Mouse (Mus musculus): Measurements from ENCODE around the gene Ccdc96. TPM values are rescaled to one million over a fixed set of nuclear protein-coding genes. Genes with fewer than 3 reads are reported as not detected.
A peak's percentile ranks its signal among the peaks of the same experiment; 100 is the strongest.

Ccdc96 gene
- polyA plus RNA-seq, 1 experiment, result 0.25 TPM

DNA sequence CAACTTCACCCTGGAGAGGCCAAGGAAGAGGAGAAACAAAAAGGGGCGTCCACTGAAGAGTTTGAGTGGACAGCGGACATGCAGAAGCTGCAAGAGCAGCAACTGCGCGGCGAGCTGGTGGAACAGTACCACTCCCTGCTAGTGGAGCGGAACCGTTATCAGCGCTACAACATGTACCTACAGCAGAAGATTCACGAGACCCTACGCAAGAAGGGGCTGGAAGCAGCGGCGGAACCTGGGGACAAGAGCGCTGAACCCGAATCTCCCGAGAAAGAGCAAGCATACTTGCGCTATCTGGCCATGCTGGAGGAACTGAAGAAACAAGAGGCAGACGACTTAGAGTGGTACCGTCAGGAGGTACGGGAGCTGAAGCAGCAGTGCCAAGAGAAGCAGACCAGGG, 918 bp downstream of the Ccdc96 start:
- H3K4me1 ChIP-seq (ENCODE audit: control insufficient read depth, insufficient read depth, low read length), result peaks cover 10% of the 10 kb centered on the region
- H3K27ac ChIP-seq (ENCODE audit: insufficient read depth, low read length), result no peak overlapping the region
- no peak overlapping the region for H3K4me3 ChIP-seq (ENCODE audit: insufficient read depth, low read length)
- TF ChIP-seq CTCF (IDR thresholded peaks at IDR 0.05; ENCODE audit: borderline replicate concordance, insufficient read depth, low read length), result no peak
- no peak for TF ChIP-seq POLR2A (IDR thresholded peaks at IDR 0.05; ENCODE audit: low read depth, low read length)

DNA sequence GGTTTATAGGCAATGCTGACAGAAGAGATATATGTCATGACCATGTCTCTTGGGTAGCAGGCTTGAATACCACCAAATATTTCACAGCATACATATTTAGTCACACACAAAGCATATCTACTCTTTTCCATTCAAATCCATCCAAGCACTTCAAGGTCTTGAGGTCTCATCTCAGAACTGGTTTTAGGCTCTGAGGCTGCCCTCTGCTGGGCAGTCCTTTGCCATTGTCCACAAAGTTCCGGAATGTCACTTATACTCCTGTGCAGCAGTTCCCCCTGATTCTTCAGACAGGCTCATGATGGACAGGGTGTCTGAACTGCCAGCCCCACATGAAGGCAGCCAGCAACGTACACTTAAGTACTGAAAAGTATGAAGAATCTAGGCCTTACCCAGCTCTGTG, 4.8 kb downstream of the Ccdc96 start:
- no peak overlapping the region for H3K4me3 ChIP-seq (ENCODE audit: insufficient read depth, low read length)
- peaks cover 3% of the 10 kb centered on the region; the same call in 1 of the 2 replicates for H3K4me1 ChIP-seq (ENCODE audit: control insufficient read depth, insufficient read depth, low read length)
- no peak overlapping the region for H3K27ac ChIP-seq (ENCODE audit: insufficient read depth, low read length)
- TF ChIP-seq CTCF (IDR thresholded peaks at IDR 0.05; ENCODE audit: borderline replicate concordance, insufficient read depth, low read length) (peak; percentile 51; the same call in 1 of the 2 replicates), POLR2A (IDR thresholded peaks at IDR 0.05; ENCODE audit: low read depth, low read length) (no peak)

- TF ChIP-seq POLR2A (IDR thresholded peaks at IDR 0.05; ENCODE audit: low read depth, low read length) (no peak), CTCF (IDR thresholded peaks at IDR 0.05; ENCODE audit: borderline replicate concordance, insufficient read depth, low read length) (no peak)
- Histone ChIP-seq H3K4me3 (ENCODE audit: insufficient read depth, low read length) (no peak overlapping the region), H3K27ac (ENCODE audit: insufficient read depth, low read length) (no peak overlapping the region), H3K4me1 (ENCODE audit: control insufficient read depth, insufficient read depth, low read length) (no peaks in the 10 kb centered on the region)
Observed at GRCm38 (mm10) chr5:36493919-36494318, 9.5 kb downstream of the Ccdc96 start.

GRCm38 (mm10) chr5:36494709-36495108, 10.3 kb downstream of the Ccdc96 start:
- Histone ChIP-seq H3K4me3 (ENCODE audit: insufficient read depth, low read length) (no peak overlapping the region), H3K4me1 (ENCODE audit: control insufficient read depth, insufficient read depth, low read length) (no peaks in the 10 kb centered on the region), H3K27ac (ENCODE audit: insufficient read depth, low read length) (no peak overlapping the region)
- TF ChIP-seq CTCF (IDR thresholded peaks at IDR 0.05; ENCODE audit: borderline replicate concordance, insufficient read depth, low read length), result no peak
- TF ChIP-seq POLR2A (IDR thresholded peaks at IDR 0.05; ENCODE audit: low read depth, low read length), result no peak

DNA sequence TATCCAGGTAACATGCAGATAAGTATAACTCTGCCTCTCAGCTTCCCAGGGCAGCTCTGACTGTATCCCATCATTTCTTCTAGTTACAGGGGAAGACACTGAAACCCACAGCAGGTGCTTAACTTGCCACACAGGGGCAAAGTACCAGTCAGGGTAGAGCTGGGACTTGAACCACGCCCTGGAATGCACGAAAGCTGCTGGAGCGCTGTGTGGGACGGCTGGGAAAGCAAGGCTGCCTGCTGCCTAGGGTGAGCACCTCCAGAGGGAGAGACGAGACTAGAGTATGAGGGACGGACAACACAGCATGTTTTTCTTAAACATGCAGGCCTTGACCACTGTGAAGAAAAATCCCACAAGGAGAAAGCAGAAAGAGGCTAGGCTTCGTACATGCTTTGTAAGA, 20.8 kb downstream of the Ccdc96 start:
- H3K27ac ChIP-seq (ENCODE audit: insufficient read depth, low read length), result no peak overlapping the region
- H3K4me1 ChIP-seq (ENCODE audit: control insufficient read depth, insufficient read depth, low read length), result no peaks in the 10 kb centered on the region
- no peak overlapping the region for H3K4me3 ChIP-seq (ENCODE audit: insufficient read depth, low read length)
- no peak for TF ChIP-seq CTCF (IDR thresholded peaks at IDR 0.05; ENCODE audit: borderline replicate concordance, insufficient read depth, low read length)
- TF ChIP-seq POLR2A (IDR thresholded peaks at IDR 0.05; ENCODE audit: low read depth, low read length), result no peak

GRCm38 (mm10) chr5:36505643-36506042, 21.3 kb downstream of the Ccdc96 start:
- H3K4me1 ChIP-seq (ENCODE audit: control insufficient read depth, insufficient read depth, low read length), result no peaks in the 10 kb centered on the region
- TF ChIP-seq CTCF (IDR thresholded peaks at IDR 0.05; ENCODE audit: borderline replicate concordance, insufficient read depth, low read length), result no peak
- no peak for TF ChIP-seq POLR2A (IDR thresholded peaks at IDR 0.05; ENCODE audit: low read depth, low read length)
- no peak overlapping the region for H3K27ac ChIP-seq (ENCODE audit: insufficient read depth, low read length)
- no peak overlapping the region for H3K4me3 ChIP-seq (ENCODE audit: insufficient read depth, low read length)

GRCm38 (mm10) chr5:36508351-36508750, 24.0 kb downstream of the Ccdc96 start:
- no peak overlapping the region for H3K27ac ChIP-seq (ENCODE audit: insufficient read depth, low read length)
- TF ChIP-seq POLR2A (IDR thresholded peaks at IDR 0.05; ENCODE audit: low read depth, low read length), result no peak
- no peak for TF ChIP-seq CTCF (IDR thresholded peaks at IDR 0.05; ENCODE audit: borderline replicate concordance, insufficient read depth, low read length)
- H3K4me3 ChIP-seq (ENCODE audit: insufficient read depth, low read length), result no peak overlapping the region
- no peaks in the 10 kb centered on the region for H3K4me1 ChIP-seq (ENCODE audit: control insufficient read depth, insufficient read depth, low read length)

GRCm38 (mm10) chr5:36510956-36511355, 26.6 kb downstream of the Ccdc96 start:
- Histone ChIP-seq H3K4me1 (ENCODE audit: control insufficient read depth, insufficient read depth, low read length) (no peaks in the 10 kb centered on the region), H3K27ac (ENCODE audit: insufficient read depth, low read length) (no peak overlapping the region), H3K4me3 (ENCODE audit: insufficient read depth, low read length) (no peak overlapping the region)
- TF ChIP-seq CTCF (IDR thresholded peaks at IDR 0.05; ENCODE audit: borderline replicate concordance, insufficient read depth, low read length), result no peak
- no peak for TF ChIP-seq POLR2A (IDR thresholded peaks at IDR 0.05; ENCODE audit: low read depth, low read length)

DNA sequence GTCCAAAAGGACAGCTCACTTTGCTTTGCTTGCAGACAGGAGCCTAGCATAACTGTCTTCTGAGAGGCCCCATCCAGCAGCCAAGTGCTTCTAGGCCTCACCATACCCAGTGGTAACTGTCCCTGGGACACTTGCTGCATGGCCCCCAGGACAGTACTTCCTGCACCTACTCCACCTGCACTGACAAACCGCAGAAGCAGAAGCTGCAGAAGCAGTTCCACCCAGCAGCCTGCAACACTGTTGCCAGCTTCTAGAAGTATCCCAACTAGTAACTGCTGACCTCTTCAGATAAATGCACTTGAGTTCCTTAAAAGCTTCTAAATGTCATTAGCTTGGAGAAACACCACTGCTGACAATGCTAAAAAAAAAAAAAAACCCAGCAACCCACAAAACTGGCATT, 30.7 kb downstream of the Ccdc96 start:
- Histone ChIP-seq H3K27ac (ENCODE audit: insufficient read depth, low read length) (no peak overlapping the region), H3K4me1 (ENCODE audit: control insufficient read depth, insufficient read depth, low read length) (no peaks in the 10 kb centered on the region), H3K4me3 (ENCODE audit: insufficient read depth, low read length) (no peak overlapping the region)
- TF ChIP-seq CTCF (IDR thresholded peaks at IDR 0.05; ENCODE audit: borderline replicate concordance, insufficient read depth, low read length) (no peak), POLR2A (IDR thresholded peaks at IDR 0.05; ENCODE audit: low read depth, low read length) (no peak)

GRCm38 (mm10) chr5:36515558-36515957, 31.2 kb downstream of the Ccdc96 start:
- H3K4me3 ChIP-seq (ENCODE audit: insufficient read depth, low read length), result no peak overlapping the region
- H3K4me1 ChIP-seq (ENCODE audit: control insufficient read depth, insufficient read depth, low read length), result no peaks in the 10 kb centered on the region
- no peak overlapping the region for H3K27ac ChIP-seq (ENCODE audit: insufficient read depth, low read length)
- TF ChIP-seq POLR2A (IDR thresholded peaks at IDR 0.05; ENCODE audit: low read depth, low read length) (no peak), CTCF (IDR thresholded peaks at IDR 0.05; ENCODE audit: borderline replicate concordance, insufficient read depth, low read length) (no peak)

GRCm38 (mm10) chr5:36517596-36517995, 33.2 kb downstream of the Ccdc96 start:
- H3K4me1 ChIP-seq (ENCODE audit: control insufficient read depth, insufficient read depth, low read length), result no peaks in the 10 kb centered on the region
- TF ChIP-seq CTCF (IDR thresholded peaks at IDR 0.05; ENCODE audit: borderline replicate concordance, insufficient read depth, low read length) (no peak), POLR2A (IDR thresholded peaks at IDR 0.05; ENCODE audit: low read depth, low read length) (no peak)
- no peak overlapping the region for H3K4me3 ChIP-seq (ENCODE audit: insufficient read depth, low read length)
- no peak overlapping the region for H3K27ac ChIP-seq (ENCODE audit: insufficient read depth, low read length)

All from embryonic fibroblast, embryonic 13.5 days (primary cell).